Mouse (Mus musculus): ENCODE data around the gene Pdzk1.

DNA sequence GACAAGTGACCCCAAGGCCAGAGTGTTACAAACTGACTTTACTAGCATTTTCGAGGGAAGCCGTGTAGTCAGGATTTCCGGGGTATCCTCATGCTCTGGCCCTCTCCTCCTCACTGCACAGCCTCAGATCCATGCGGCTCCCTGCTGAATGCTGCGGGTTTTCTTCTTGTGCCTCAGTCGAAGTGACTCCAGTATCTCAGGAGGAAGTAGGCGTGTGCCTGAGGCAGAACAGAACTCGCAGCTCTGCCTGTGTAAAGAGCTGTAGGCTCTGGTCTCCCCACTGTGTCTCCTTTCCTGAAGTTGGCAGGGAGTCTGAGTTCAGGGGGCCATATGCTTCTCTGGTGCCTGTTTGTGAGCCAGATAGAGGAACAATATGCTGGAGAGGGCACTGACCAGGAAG lies 42.0 kb downstream of the Pdzk1 start:
- TF ChIP-seq TCF12 (IDR thresholded peaks at IDR 0.05; ENCODE audit: insufficient read depth, poor library complexity, severe bottlenecking) (no peak), CEBPB (IDR thresholded peaks at IDR 0.05; ENCODE audit: insufficient read depth, poor library complexity, severe bottlenecking) (no peak), MAX (IDR thresholded peaks at IDR 0.05; ENCODE audit: low read depth) (no peak), E2F4 (IDR thresholded peaks at IDR 0.05; ENCODE audit: insufficient read depth) (no peak), SRF (IDR thresholded peaks at IDR 0.05; ENCODE audit: control insufficient read depth, insufficient read length, low read depth) (no peak)

Measured in myocyte (in vitro differentiated cells).